Mouse (Mus musculus): ENCODE data around the gene Zmym6. TPM values are rescaled to one million over a fixed set of nuclear protein-coding genes. Genes with fewer than 3 reads are reported as not detected.
A peak's percentile ranks its signal among the peaks of the same experiment; 100 is the strongest.

The Zmym6 gene
- total RNA-seq, 1 experiment, result 18.1 TPM

- peaks cover 3% of the 10 kb centered on the region in 2 experiments; a peak in 2 of 4 replicates for H3K4me1 ChIP-seq (ENCODE audit: control insufficient read depth in 2 of 2, insufficient read depth in 2 of 2, low read length in 2 of 2, poor library complexity in 1 of 2)
- in situ Hi-C loops (cut with MboI; ENCODE audit: low sequenced_read_pairs in 2 of 2, unreplicated experiment in 2 of 2), result no loop called here
- H3K4me3 ChIP-seq (ENCODE audit: insufficient read depth in 1 of 2, low read depth in 1 of 2, low read length in 2 of 2, poor library complexity in 1 of 2, severe bottlenecking in 1 of 2), result no peak overlapping the region
- peaks cover 17% of the 10 kb centered on the region for H3K36me3 ChIP-seq (ENCODE audit: control insufficient read depth, insufficient read depth, low read length, poor library complexity, severe bottlenecking)
- DNase-seq (ENCODE audit: low read depth, low spot score), result no peak
- TF ChIP-seq ZC3H11A (IDR thresholded peaks at IDR 0.05; ENCODE audit: borderline replicate concordance, low read depth, low read length) (no peak), ZNF384 (IDR thresholded peaks at IDR 0.05; ENCODE audit: low read depth, low read length) (no peak), HCFC1 (IDR thresholded peaks at IDR 0.05; ENCODE audit: borderline replicate concordance, insufficient read depth, low read length) (no peak), CHD2 (IDR thresholded peaks at IDR 0.05; ENCODE audit: low read depth, low read length) (no peak), MAFK (IDR thresholded peaks at IDR 0.05; ENCODE audit: insufficient read depth, low read depth, low read length) (no peak)
- no peaks in the 10 kb centered on the region for H3K9me3 ChIP-seq (ENCODE audit: control insufficient read depth, insufficient read depth, low read depth, low read length)
- H3K27ac ChIP-seq (ENCODE audit: insufficient read depth, low read depth, low read length, poor library complexity, severe bottlenecking), result no peak overlapping the region
- H3K9ac ChIP-seq (ENCODE audit: insufficient read depth, low read depth, low read length, poor library complexity, severe bottlenecking), result no peak overlapping the region
These were observed 22.5 kb upstream of the Zmym6 start for GRCm38 (mm10) chr4:127054522-127055198.

- peaks cover 0 to 6% of the 10 kb centered on the region in 2 experiments; a peak in 2 of 4 replicates for H3K4me1 ChIP-seq (ENCODE audit: control insufficient read depth in 2 of 2, insufficient read depth in 2 of 2, low read length in 2 of 2, poor library complexity in 1 of 2)
- H3K4me3 ChIP-seq (ENCODE audit: insufficient read depth in 1 of 2, low read depth in 1 of 2, low read length in 2 of 2, poor library complexity in 1 of 2, severe bottlenecking in 1 of 2), result peak within 1 kb of the TSS; percentile 82 to 86
- peak within 1 kb of the TSS; percentile 20; the same call in 1 of the 2 replicates for H3K27ac ChIP-seq (ENCODE audit: insufficient read depth, low read depth, low read length, poor library complexity, severe bottlenecking)
- in situ Hi-C loops (cut with MboI; ENCODE audit: low sequenced_read_pairs in 2 of 2, unreplicated experiment in 2 of 2), result loop anchor here in 1 of 2 experiments (10.0 kb wide), 1 partner anchor 184 kb away; the partner anchor contains the start of gene Smim12
- peak within 1 kb of the TSS; percentile 90 for H3K9ac ChIP-seq (ENCODE audit: insufficient read depth, low read depth, low read length, poor library complexity, severe bottlenecking)
- peak; percentile 82 for DNase-seq (ENCODE audit: low read depth, low spot score)
- peaks cover 6% of the 10 kb centered on the region for H3K36me3 ChIP-seq (ENCODE audit: control insufficient read depth, insufficient read depth, low read length, poor library complexity, severe bottlenecking)
- no peak for TF ChIP-seq MAFK (IDR thresholded peaks at IDR 0.05; ENCODE audit: insufficient read depth, low read depth, low read length)
- TF ChIP-seq HCFC1 (IDR thresholded peaks at IDR 0.05; ENCODE audit: borderline replicate concordance, insufficient read depth, low read length), result peak; percentile 71; the same call in 1 of the 2 replicates
- H3K9me3 ChIP-seq (ENCODE audit: control insufficient read depth, insufficient read depth, low read depth, low read length), result no peaks in the 10 kb centered on the region
These were observed 16.4 kb upstream of the Zmym6 start, which contains the start of gene Zmym1 for GRCm38 (mm10) chr4:127060585-127061290. Zmym1 (minus strand) TSS chr4:127061152.

- in situ Hi-C loops (cut with MboI; ENCODE audit: low sequenced_read_pairs in 2 of 2, unreplicated experiment in 2 of 2), result loop anchor here in 1 of 2 experiments (10.0 kb wide), 1 partner anchor 181 kb away; the partner anchor contains the start of gene Smim12
- Histone ChIP-seq H3K4me3 (ENCODE audit: insufficient read depth in 1 of 2, low read depth in 1 of 2, low read length in 2 of 2, poor library complexity in 1 of 2, severe bottlenecking in 1 of 2) (no peak overlapping the region), H3K27ac (ENCODE audit: insufficient read depth, low read depth, low read length, poor library complexity, severe bottlenecking) (no peak overlapping the region; the same call in 1 of the 2 replicates), H3K4me1 (ENCODE audit: control insufficient read depth in 2 of 2, insufficient read depth in 2 of 2, low read length in 2 of 2, poor library complexity in 1 of 2) (peaks cover 0 to 6% of the 10 kb centered on the region in 2 experiments; a peak in 2 of 4 replicates), H3K9me3 (ENCODE audit: control insufficient read depth, insufficient read depth, low read depth, low read length) (no peaks in the 10 kb centered on the region), H3K9ac (ENCODE audit: insufficient read depth, low read depth, low read length, poor library complexity, severe bottlenecking) (no peak overlapping the region), H3K36me3 (ENCODE audit: control insufficient read depth, insufficient read depth, low read length, poor library complexity, severe bottlenecking) (peaks cover 2% of the 10 kb centered on the region; the same call in 1 of the 2 replicates)
- TF ChIP-seq CHD2 (IDR thresholded peaks at IDR 0.05; ENCODE audit: low read depth, low read length), result no peak
- TF ChIP-seq MAFK (IDR thresholded peaks at IDR 0.05; ENCODE audit: insufficient read depth, low read depth, low read length), result no peak
- TF ChIP-seq ZC3H11A (IDR thresholded peaks at IDR 0.05; ENCODE audit: borderline replicate concordance, low read depth, low read length), result no peak
- TF ChIP-seq ZNF384 (IDR thresholded peaks at IDR 0.05; ENCODE audit: low read depth, low read length), result no peak
- TF ChIP-seq HCFC1 (IDR thresholded peaks at IDR 0.05; ENCODE audit: borderline replicate concordance, insufficient read depth, low read length), result no peak
- DNase-seq (ENCODE audit: low read depth, low spot score), result peak; percentile 43
These were observed 13.1 kb upstream of the Zmym6 start for GRCm38 (mm10) chr4:127064051-127064450.

GRCm38 (mm10) chr4:127074915-127075314 lies 2.3 kb upstream of the Zmym6 start:
- Histone ChIP-seq H3K9ac (ENCODE audit: insufficient read depth, low read depth, low read length, poor library complexity, severe bottlenecking) (no peak overlapping the region), H3K36me3 (ENCODE audit: control insufficient read depth, insufficient read depth, low read length, poor library complexity, severe bottlenecking) (no peaks in the 10 kb centered on the region), H3K4me3 (ENCODE audit: insufficient read depth in 1 of 2, low read depth in 1 of 2, low read length in 2 of 2, poor library complexity in 1 of 2, severe bottlenecking in 1 of 2) (no peak overlapping the region), H3K27ac (ENCODE audit: insufficient read depth, low read depth, low read length, poor library complexity, severe bottlenecking) (no peak overlapping the region), H3K9me3 (ENCODE audit: control insufficient read depth, insufficient read depth, low read depth, low read length) (no peaks in the 10 kb centered on the region), H3K4me1 (ENCODE audit: control insufficient read depth in 2 of 2, insufficient read depth in 2 of 2, low read length in 2 of 2, poor library complexity in 1 of 2) (peaks cover 2 to 3% of the 10 kb centered on the region in 2 experiments; a peak in 2 of 4 replicates)
- in situ Hi-C loops (cut with MboI; ENCODE audit: low sequenced_read_pairs in 2 of 2, unreplicated experiment in 2 of 2), result loop anchor here in 1 of 2 experiments (10.0 kb wide), 1 partner anchor 240 kb away; the partner anchor contains the start of gene Gja4
- peak; percentile 22 for DNase-seq (ENCODE audit: low read depth, low spot score)
- TF ChIP-seq ZC3H11A (IDR thresholded peaks at IDR 0.05; ENCODE audit: borderline replicate concordance, low read depth, low read length) (no peak), ZNF384 (IDR thresholded peaks at IDR 0.05; ENCODE audit: low read depth, low read length) (no peak)
